Mouse (Mus musculus) lung, postnatal 36 days (tissue): ENCODE measurements around the gene Rita1.

ENCODE experiments used
- DNase-seq: peaks from one replicate; pipeline ENCODE4 v3.0.0; 2022; ENCODE audit warnings: mixed read lengths

Rita1 gene

GRCm38 (mm10) chr5:120612442-120612821 is at the start of gene Rita1, which contains the start of gene Ddx54:
Gene Rita1 (minus strand): TSS chr5:120612589.
Gene Ddx54 (plus strand): TSS chr5:120612739.
- peak; percentile 99 for DNase-seq

- DNase-seq, result no peak
These were observed 48.4 kb upstream of the Rita1 start for GRCm38 (mm10) chr5:120660816-120661215.

DNA sequence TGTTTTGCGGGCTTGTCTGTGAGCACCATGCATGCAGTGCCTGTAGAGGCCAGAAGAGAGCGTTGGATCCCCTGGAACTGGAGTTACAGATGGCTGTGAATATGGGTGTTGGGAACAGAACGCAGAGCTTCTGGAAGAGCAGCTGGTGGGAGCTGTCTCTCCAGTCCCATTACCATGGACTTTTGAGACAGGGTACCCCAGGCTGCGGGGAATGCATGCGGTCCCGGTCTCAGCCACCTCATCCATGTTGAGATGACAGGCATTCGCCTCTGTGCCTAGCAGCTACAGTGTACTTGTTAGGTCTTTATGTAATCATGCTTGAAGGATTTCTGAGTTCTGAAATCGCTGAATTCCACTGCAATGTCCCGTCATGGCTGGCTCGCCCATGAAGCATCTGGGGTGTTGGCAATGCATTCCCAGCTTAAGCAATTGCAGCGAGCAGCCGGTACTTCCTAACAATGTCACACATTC is 43.9 kb upstream of the Rita1 start:
- DNase-seq, result peak; percentile 29

DNA sequence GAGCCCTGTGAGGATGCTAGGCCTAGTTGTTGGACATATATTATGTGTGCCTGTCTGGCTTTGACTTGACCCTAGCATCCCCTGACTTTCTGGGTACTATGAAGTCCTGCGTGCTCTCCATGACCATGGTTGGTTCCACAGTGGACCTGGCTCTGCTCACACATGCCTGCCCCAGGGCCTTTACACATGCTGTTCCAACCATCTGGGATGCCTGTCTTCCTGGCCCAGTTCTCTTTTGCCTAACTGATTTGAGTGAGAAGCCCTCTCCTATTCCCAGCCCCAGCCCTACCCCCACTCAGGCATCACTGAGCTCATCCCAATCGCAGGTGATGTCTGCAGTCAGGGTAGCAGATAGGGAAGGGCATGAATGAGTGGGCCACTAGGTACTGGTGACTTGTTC is 41.5 kb upstream of the Rita1 start:
- DNase-seq, result no peak

DNA sequence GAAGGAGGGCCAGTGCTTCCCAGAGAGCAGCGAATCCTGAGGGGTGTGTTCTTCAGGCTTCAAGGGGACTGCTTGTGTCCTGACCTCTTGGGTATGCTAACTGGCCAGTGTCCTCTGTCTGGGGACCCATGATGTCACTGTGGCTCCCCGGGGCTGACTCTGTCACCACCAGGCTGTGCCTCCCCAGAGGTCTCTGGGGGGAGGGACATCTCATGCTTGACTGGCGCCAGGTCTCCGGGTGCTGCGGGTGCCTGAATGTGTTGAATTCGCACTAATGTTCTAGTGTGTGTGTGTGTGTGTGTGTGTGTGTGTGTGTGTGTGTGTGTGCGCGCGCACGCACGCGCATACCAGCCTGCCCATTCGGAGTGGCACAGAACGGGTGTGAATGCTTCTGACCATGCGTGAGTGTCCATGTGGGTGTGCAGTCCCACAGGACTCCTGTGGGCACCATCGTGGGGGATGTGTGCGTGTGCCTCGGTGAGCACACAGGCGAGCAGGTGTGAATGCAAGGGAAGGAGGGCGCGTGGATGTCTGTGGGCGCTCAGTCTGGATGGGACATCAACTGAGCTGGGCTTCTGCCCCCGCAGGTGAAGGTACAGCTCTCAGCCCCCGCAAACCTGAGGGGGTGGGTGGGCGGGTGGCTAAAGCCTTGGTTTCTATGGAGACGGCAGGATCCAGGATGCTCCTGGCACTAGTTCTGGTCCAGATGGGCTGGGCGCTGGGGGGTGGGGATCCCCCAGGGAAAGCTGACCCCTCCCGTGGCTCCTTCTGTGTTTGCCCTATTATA is 40.7 kb upstream of the Rita1 start:
- no peak for DNase-seq

DNA sequence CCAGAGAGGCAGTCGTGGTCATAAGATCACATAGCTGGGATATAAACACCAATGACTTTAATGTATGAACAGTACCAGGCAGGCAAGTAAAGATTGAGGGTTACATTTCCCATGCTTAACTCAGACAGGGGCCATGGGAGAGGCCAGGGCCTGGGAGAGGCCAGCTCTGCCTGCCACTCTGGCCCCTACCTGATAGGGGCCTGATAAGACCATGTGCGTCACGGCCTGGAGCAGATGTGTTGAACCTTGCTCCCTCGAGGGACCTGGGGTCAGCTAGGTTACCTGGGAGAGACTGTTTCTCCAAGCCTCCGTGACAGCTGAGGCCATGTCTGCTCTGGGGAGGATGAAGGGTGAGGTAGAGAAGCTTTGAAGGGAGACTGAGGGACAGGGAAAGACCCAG is 38.8 kb upstream of the Rita1 start:
- no peak for DNase-seq

GRCm38 (mm10) chr5:120649938-120650337 is 37.5 kb upstream of the Rita1 start:
- no peak for DNase-seq

- DNase-seq, result no peak
These were observed 37.1 kb upstream of the Rita1 start for GRCm38 (mm10) chr5:120649374-120649933.

- DNase-seq, result peak; percentile 24
These were observed 36.4 kb upstream of the Rita1 start, which contains the start of gene Rasal1 for GRCm38 (mm10) chr5:120648569-120649373. Gene Rasal1 (plus strand): TSS chr5:120648812.

DNA sequence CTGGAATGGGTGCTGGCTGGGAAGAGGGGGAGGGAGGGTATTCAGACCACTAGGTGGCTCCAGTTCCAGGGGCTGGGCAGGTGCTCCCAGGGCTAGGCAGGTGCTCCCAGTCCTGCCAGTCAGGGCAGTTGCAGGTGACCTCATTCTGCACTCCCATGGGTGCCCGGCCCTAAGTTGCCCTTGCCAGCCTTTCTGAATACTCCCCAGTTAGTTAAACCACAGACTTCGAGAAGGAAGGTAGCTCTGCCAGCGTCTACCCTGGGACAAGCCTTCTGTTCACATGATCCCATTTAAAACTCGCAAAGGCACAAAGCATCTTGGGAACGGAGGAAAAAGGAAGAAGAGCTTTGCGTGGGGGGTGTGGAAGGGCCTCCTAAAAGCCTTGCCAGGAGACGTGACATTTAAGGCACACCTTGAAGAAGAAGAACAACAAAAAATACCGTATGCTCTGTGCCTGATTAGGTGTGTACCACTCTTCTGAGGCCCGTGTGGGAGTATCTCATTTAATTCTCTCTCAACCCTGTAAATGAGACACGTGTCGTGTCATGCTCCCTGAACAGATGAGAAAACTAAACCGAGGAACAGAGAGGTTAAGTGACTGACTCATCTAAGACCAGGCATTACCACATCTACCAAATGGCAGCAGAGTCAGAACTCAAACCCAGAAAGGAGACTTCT is 35.6 kb upstream of the Rita1 start:
- no peak for DNase-seq

DNA sequence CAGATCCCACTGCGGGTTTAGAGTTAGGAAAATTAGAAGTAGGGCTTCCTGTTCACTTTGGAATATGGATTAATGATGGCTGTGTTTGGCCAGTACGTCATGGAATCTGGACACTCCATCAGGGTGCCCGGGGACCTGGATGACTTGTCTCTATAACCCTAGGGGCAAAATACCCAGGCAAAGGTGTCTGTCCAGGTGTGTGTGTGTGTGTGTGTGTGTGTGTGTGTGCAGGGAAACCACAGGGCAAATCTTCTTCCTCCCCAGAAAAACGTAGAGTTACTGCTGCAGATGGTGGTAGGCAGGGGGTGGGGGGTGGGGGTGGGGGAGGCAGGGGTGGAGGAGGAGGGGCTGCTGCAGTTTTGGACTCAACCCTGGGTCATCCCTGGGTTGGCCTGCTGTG is 35.0 kb upstream of the Rita1 start:
- no peak for DNase-seq

DNA sequence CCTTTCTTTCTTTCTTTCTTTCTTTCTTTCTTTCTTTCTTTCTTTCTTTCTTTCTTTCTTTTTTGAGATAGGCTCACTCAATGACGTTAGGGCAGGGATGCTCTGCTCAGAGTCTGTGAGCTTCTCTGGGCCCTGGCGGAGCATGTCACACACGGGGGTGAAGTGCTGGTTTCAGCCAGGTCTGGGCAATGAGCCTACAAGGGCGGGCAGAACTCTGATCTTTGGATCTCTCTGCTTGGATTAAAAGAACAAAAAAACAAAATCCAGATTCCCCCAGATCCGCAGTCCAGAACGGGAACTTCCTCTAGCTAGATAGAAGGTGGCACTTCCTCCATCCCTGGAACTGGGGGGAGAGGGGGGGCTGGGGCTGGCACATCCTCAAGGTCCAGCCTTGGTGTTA is 33.5 kb upstream of the Rita1 start:
- DNase-seq, result no peak

GRCm38 (mm10) chr5:120644227-120644626 is 31.8 kb upstream of the Rita1 start:
- no peak for DNase-seq

- peak; percentile 17 for DNase-seq
These were observed 31.1 kb upstream of the Rita1 start for GRCm38 (mm10) chr5:120643365-120644085.

- DNase-seq, result no peak
These were observed 27.7 kb upstream of the Rita1 start for GRCm38 (mm10) chr5:120640094-120640493.

DNA sequence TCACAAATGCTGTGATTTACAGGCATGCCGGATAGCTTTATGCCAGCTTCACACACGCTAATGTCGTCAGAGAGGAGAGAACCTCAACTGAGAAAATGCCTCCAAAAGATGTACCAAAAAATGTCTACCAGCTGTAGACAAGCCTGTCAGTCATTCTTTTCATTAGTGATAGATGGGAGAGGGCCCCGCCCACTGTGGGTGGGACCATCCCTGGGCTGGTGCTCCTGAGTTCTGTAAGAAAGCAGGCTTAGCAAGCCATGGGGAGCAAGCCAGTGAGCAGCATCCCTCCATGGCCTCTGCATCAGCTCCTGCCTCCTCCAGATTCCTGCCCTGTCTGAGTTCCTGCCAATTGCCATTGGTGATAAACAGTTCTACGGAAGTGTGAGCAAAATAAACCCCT is 23.2 kb upstream of the Rita1 start:
- no peak for DNase-seq

DNA sequence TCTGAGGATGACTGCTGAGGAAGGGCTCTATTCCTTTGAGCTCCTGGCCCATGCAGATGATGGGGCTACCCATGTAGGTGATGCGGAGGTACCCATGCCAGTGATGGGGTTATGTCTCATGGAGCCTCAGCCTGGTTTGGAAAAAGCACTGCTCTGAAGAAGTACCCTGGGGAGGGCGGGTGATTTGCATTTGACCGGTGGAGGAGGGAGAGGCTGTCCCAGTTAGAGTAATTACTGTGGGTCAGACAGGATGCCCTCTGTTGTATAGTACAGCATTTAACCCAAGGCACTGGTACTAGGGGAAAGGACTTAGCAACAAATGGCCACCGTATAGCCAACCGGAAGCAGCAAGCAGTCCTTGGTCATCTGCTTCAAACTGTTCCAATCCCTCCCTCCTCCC is 22.5 kb upstream of the Rita1 start:
- no peak for DNase-seq

DNA sequence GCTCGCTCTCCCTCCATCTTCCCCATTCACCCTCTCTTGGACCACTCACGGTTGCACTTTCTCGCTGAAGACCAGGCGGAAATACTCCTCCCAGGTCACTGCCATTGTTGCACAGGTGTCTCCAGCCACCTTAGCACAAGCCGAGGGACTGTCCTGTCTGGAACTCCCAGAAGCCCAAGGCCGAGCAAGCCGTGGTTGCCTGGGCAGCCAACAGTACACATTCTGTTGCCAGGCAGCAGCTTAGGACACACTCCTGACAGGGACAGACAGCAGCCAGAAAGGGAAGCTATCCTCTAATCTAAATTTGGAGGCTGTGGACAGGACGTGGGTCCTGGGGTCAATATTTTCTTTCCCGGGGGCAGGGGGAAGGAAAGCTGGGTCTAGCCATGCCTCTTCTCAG is 21.7 kb upstream of the Rita1 start, which contains the start of gene Cfap73:
Gene Cfap73, minus strand, starts transcription at position 105 of the 400 bp plus-strand sequence.
- no peak for DNase-seq

DNA sequence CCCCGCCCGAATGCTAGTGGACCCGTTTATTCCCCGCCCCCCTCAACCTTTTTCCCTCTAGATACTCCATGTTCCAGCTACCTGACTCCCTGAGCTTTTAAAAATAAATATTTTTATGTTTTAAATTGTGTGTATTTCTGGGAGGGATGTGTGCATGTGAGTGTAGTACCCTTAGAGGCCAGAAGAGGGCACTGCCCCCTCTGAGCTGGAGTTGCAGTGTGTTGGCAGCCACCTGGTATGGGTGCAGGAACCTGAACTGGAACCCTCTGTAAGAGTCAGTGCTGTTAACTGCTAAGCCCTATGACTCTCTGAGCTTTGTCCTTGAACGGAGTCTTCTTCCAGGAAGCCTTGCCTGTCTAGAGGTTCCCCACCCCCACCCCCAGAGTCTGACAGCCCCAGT is 19.5 kb upstream of the Rita1 start:
- DNase-seq, result no peak

- DNase-seq, result no peak
These were observed 18.7 kb upstream of the Rita1 start for GRCm38 (mm10) chr5:120631128-120631527.

GRCm38 (mm10) chr5:120628624-120629023 is 16.2 kb upstream of the Rita1 start:
- DNase-seq, result no peak
